Mouse (Mus musculus) embryo, embryonic 11 days (tissue): Measurements from ENCODE around the gene Rrad.

Experiments used
- DNase-seq: peaks from one replicate; pipeline ENCODE4 v3.0.0-alpha.2; 2015

Rrad gene

GRCm38 (mm10) chr8:104610185-104610766 is 20.9 kb downstream of the Rrad start:
- no peak for DNase-seq

- DNase-seq = no peak
These were observed 21.9 kb downstream of the Rrad start for GRCm38 (mm10) chr8:104609222-104609621.

GRCm38 (mm10) chr8:104607944-104608343 is 23.2 kb downstream of the Rrad start:
- no peak for DNase-seq

- DNase-seq = peak; percentile 31
These were observed 24.8 kb downstream of the Rrad start for GRCm38 (mm10) chr8:104606329-104606728.

- DNase-seq = no peak
These were observed 27.9 kb downstream of the Rrad start for GRCm38 (mm10) chr8:104603245-104603593.

- peak; percentile 93 for DNase-seq
These were observed 28.5 kb downstream of the Rrad start for GRCm38 (mm10) chr8:104602468-104603244.

GRCm38 (mm10) chr8:104601941-104602371 is 29.2 kb downstream of the Rrad start:
- peak; percentile 50 for DNase-seq

GRCm38 (mm10) chr8:104601386-104601785 is 29.7 kb downstream of the Rrad start:
- peak; percentile 14 for DNase-seq

GRCm38 (mm10) chr8:104598496-104598895 is 32.6 kb downstream of the Rrad start:
- DNase-seq = no peak

- no peak for DNase-seq
These were observed 33.5 kb downstream of the Rrad start for GRCm38 (mm10) chr8:104597656-104598055.

- no peak for DNase-seq
These were observed 35.2 kb downstream of the Rrad start for GRCm38 (mm10) chr8:104595773-104596536.

- no peak for DNase-seq
These were observed 36.3 kb downstream of the Rrad start for GRCm38 (mm10) chr8:104594611-104595362.

GRCm38 (mm10) chr8:104593536-104594325 is 37.4 kb downstream of the Rrad start:
- DNase-seq = no peak

- DNase-seq = no peak
These were observed 38.6 kb downstream of the Rrad start for GRCm38 (mm10) chr8:104592566-104592965.

GRCm38 (mm10) chr8:104591856-104592255 is 39.3 kb downstream of the Rrad start:
- no peak for DNase-seq

- peak; percentile 94 for DNase-seq
These were observed 39.8 kb downstream of the Rrad start, which contains the start of gene Pdp2 for GRCm38 (mm10) chr8:104591133-104591834. Gene Pdp2 (plus strand): TSS chr8:104591451.

GRCm38 (mm10) chr8:104590284-104590683 is 40.8 kb downstream of the Rrad start:
- no peak for DNase-seq

GRCm38 (mm10) chr8:104584522-104584921 is 46.6 kb downstream of the Rrad start:
- no peak for DNase-seq
